Mouse (Mus musculus): ENCODE results near the gene Slc38a9.

The Slc38a9 gene

DNA sequence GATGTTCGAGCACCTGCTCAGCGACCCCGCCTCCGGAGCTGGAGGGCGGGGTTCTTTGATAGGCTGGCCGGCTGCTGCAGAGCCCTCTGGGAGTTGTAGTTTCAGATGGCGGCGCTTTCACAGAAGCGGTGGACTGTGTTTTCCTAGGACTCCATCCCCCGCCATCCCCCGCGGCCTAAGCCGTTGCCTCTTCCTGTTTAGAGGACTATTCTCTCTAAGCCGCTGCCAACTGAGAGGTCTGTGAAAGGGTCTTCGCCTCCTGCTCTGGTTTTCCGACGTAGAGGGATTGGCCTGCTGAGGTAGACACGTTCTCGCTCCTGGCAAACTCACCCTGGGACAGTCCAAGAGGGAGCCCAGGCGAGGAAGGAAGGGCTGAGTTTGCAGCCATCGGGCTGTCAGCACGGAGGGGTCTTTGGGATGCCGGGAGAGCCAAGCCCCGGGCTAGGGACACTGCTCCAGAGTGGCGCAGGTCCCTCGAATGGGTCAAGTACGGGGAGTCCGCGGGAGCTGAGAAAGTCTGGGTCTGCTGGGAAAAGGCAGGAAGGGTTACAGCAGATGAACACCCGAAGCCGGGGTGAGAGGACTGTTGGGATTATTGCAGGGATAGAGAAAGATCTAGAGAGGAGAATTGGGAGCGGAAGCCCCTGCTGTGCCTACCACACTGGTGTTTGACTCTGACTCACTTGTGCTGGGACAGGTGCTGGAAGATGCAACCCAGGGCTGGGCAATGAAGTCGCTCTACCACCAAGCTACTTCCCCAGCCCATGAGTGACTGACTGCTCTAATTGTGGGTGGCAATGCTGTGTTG, at the start of gene Slc38a9:
TSS of gene Slc38a9 (plus strand) at position 178 of the 808 bp plus-strand sequence.
- ATAC-seq (ENCODE audit: low TSS enrichment) = peak; percentile 97

DNA sequence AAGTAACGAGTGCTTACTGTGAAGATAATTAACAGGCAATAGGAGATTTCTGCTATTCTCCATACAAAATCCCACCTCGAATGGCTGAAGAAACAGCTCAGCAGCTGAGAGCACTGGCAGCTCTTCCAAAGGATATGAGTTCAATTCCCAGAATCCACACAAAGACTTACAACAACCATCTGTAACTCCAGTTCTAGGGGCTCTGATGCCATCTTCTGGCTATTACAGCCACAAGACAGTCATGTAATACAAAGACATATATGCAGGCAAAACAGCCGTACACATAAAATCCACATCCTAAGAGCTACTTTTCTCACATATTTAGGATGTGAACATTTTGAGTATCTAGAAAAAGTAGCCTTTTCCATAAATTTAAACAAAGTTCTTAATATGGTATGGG, 39.0 kb upstream of the Slc38a9 start:
- ATAC-seq (ENCODE audit: low TSS enrichment) = no peak

GRCm38 (mm10) chr13:112623656-112624055, 36.9 kb upstream of the Slc38a9 start:
- no peak for ATAC-seq (ENCODE audit: low TSS enrichment)

- ATAC-seq (ENCODE audit: low TSS enrichment) = no peak
Measured at GRCm38 (mm10) chr13:112624622-112625021, 35.9 kb upstream of the Slc38a9 start.

DNA sequence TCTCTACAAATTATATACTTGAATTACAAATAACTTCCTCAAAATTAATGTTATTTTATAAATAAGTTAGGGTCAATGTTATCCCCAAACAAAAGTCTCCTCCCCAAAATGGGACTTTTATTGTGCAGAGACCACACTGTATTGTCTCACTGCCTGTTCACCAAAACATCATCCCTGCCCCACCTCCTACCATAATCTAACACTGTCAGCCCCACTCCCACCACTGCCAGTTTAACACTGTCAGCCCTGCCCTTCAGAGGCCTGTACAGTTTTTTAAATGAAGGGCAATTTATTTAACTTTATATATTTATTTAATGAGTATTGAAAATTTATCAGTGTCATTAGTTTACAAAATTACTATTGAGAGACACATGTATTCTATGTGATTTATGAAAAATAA, 35.0 kb upstream of the Slc38a9 start:
- ATAC-seq (ENCODE audit: low TSS enrichment) = no peak

GRCm38 (mm10) chr13:112635174-112635837, 25.2 kb upstream of the Slc38a9 start:
- ATAC-seq (ENCODE audit: low TSS enrichment) = no peak

DNA sequence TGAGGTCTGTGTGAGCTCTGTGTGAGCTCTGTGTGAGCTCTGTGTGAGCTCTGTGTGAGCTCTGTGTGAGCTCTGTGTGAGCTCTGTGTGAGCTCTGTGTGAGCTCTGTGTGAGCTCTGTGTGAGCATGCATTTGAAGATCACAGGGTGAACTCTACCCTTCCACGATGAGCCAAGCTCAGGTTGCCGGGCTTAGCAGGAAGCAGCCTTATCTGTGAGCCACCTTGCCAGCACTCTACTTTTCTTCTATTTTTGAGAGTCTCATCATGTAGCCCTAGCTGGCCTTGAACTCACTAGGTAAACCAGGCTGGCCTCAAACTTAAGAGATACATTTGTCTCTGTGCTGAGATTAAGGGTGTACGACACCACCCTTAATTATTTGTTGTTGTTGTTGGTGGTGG, 24.1 kb upstream of the Slc38a9 start:
- no peak for ATAC-seq (ENCODE audit: low TSS enrichment)

DNA sequence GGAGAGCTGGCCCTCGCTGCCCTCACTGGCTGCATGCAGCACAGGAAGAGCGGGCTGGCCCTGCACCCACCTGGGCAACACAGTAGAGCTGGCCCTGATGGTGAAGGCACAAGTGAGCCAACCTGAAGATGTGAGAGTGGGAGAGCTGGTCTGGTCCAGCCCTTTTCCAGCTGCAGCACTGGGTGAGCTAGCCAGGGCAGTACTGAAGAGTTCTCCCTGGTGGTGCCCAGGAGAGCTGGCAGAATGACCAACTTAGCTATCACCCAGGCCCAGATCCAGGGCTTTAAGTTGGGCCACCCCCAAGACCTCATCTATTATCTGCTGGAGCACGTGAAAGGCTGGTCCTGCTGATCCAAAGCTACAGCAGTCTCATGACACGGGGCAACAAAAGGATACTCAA, 21.4 kb upstream of the Slc38a9 start:
- ATAC-seq (ENCODE audit: low TSS enrichment) = no peak

DNA sequence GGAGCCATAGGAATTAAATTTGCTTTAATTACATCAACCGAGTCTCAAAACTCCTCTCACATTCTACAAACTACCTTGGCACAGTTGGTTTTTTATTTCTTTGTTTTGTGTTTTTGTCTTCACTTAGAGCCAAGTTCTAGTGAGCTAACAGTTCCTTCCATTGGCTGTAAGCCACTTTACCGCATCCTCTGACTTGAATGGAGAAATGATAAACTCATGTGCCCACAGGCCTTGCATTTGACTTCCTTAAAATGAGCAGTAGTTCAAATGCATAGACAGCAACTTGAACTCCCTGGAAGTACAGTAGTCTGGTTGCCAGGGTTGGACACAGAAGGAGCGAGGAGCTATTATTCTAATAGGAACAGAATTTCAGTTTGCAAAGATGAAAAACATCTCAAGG, 17.7 kb upstream of the Slc38a9 start:
- no peak for ATAC-seq (ENCODE audit: low TSS enrichment)

GRCm38 (mm10) chr13:112644996-112645395, 15.6 kb upstream of the Slc38a9 start:
- no peak for ATAC-seq (ENCODE audit: low TSS enrichment)

DNA sequence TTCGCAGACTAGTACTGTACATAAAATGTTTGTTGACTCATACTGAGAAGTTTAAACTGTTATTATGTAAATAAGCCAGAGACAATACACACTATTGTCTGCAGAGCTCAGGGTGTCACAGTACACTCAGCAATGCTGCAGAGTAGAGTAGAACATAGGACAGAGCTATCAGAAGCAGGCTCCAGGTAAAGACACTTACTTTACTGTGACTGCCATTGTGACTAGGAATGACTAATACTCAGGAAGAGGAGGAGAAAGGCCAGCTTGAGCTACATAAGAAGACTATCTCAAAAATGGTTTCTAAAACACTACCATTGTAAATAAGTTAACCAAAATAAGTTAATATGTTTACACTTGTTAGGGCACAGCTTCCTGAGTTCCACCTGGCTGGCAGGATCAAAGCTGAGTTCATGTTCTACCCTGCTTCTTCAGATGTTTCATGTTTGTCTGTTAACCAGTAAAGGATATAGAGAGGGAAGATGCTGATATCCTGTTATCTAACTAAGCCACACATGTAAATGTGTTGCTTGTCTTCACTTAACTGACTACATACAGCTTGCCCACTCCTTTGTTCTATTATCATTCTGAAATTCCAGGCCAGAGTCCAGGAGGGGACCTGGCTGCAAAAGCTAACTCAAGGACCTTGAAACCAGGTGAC, 14.9 kb upstream of the Slc38a9 start:
- ATAC-seq (ENCODE audit: low TSS enrichment) = no peak

- ATAC-seq (ENCODE audit: low TSS enrichment) = no peak
Measured at GRCm38 (mm10) chr13:112651183-112651582, 9.4 kb upstream of the Slc38a9 start.

DNA sequence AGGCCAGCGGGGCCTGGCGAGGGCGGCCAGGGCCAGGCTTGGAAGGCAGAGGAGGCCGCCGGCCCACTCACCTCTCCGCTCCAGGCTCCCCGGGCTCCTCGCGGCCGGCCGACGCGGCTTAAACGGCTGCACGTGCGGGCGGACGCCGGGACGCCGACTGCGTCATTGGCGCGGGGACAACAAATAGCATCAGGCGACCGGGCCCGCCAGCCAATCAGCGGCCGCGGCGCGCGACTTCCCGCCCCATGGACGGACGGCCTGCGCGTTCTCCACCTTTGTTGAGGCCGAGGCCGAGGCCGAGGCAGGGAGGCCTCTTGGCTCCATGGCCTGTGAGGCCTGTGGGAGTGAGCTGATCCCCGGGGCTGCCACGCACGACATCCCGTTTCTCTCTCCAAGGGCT, 8.3 kb upstream of the Slc38a9 start, which contains the start of gene Ddx4:
TSS of gene Ddx4 (minus strand) at position 271 of the 400 bp plus-strand sequence.
- ATAC-seq (ENCODE audit: low TSS enrichment) = no peak

DNA sequence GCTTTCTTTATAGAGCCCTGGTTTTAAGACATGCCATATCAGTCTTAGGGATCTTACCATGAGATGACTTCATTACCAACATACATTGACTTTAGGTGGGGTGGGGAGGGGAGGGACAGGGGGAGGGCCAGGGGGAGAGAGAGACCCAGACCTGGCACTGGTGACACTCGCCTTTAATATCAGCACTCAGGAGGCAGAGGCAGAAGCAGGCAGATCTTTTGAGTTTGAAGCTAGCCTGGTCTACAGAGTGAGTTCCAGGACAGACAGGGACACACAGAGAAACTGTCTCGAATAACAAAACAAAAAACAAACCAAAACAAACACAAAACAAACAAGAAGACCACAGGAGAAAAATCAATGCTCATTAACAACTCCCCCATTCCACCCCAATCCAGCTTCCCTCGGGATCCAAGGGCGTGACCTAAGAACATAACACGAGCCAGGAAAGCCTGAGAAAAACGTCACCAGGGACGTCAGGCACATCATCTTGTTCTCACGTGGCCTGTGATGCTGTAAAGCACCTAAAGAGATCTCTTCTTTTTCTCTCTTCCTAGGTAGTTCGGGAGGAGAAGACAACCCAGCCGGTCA, 471 bp upstream of the Slc38a9 start:
- no peak for ATAC-seq (ENCODE audit: low TSS enrichment)

DNA sequence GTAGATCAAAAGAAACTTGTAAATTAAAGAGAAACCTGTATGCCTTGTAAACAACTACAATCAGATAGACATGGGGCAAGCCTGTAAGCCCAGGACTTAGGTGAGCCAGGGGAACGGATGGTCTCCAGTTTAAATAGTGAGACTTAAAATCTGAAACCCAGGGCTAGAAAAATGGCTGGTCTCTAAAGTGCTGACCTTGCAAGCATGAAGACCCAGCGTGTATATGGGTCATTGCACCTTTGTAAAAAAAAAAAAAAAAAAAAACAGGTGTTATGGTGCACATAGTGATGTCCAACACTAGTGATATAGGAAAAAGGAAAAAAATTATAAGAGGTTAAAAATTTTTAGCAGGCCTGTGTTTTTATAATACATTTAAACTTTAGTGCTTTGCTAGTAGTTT, 1.1 kb downstream of the Slc38a9 start:
- no peak for ATAC-seq (ENCODE audit: low TSS enrichment)

GRCm38 (mm10) chr13:112666433-112667024, 6.0 kb downstream of the Slc38a9 start:
- no peak for ATAC-seq (ENCODE audit: low TSS enrichment)

- no peak for ATAC-seq (ENCODE audit: low TSS enrichment)
Measured at GRCm38 (mm10) chr13:112667215-112667614, 6.7 kb downstream of the Slc38a9 start.

DNA sequence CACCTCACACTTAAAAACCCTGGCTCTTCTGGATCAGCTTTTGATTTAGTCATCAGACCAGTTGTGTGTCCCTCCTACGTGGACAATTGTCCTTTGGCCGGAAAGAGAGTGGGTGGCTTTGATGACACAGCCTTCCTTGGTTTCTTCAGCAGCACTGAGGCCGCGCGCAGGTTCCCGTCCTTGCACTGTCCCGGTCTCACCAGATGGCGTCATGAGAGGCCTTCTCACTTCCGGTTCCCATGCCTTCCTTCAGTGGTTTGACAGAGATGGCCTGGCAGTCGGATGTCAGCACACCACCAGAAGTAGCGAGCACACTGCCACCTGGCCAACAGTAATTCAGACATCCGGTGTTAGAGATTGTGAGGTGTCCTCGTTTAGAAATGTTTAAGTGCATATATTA, 11.2 kb downstream of the Slc38a9 start:
- ATAC-seq (ENCODE audit: low TSS enrichment) = no peak

- ATAC-seq (ENCODE audit: low TSS enrichment) = no peak
Measured at GRCm38 (mm10) chr13:112672797-112673196, 12.2 kb downstream of the Slc38a9 start.

GRCm38 (mm10) chr13:112673899-112674447, 13.4 kb downstream of the Slc38a9 start:
- ATAC-seq (ENCODE audit: low TSS enrichment) = peak; percentile 96

- ATAC-seq (ENCODE audit: low TSS enrichment) = no peak
Measured at GRCm38 (mm10) chr13:112678154-112678553, 17.6 kb downstream of the Slc38a9 start.

DNA sequence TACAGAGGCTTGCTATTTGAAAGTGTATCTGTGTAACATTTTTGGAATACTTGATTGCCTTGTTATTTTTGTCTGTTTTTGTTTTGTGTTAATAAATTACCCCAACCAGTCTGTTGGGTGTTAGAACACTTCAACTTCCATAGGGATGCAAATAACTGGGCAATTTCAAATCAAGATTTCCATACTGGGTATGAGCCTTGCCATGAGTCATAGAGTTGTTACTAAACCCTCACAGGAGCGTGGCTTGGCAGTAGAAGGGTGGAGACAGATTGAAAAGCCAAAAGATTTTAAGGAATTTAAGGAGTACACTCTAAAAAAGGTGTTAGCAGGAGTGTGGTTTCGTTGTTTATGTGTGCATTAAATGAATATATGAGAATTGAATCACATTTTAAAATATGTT, 22.8 kb downstream of the Slc38a9 start:
- peak; percentile 79 for ATAC-seq (ENCODE audit: low TSS enrichment)

Data from frontal cortex, adult (tissue).